Mouse (Mus musculus): ENCODE results near the gene Uspl1. TPM values are rescaled to one million over a fixed set of nuclear protein-coding genes. Genes with fewer than 3 reads are reported as not detected.

Uspl1 gene
- polyA plus RNA-seq, 1 experiment from 2014 or later, result 31.1 TPM

- no peak overlapping the region for H3K27ac ChIP-seq (ENCODE audit: low read length)
- no peak overlapping the region for H3K9ac ChIP-seq (ENCODE audit: low read depth, low read length)
- no peak for ATAC-seq
- H3K9me3 ChIP-seq (ENCODE audit: control insufficient read depth, low read length), result no peaks in the 10 kb centered on the region
- no peak overlapping the region for H3K4me2 ChIP-seq (ENCODE audit: low read depth, low read length)
- 86% methylated on average over 5 of the region's 5 CpGs for WGBS
- no peaks in the 10 kb centered on the region for H3K36me3 ChIP-seq (ENCODE audit: control insufficient read depth, insufficient read depth, low read length)
- no peak overlapping the region for H3K4me3 ChIP-seq (ENCODE audit: low read length)
- no peaks in the 10 kb centered on the region for H3K27me3 ChIP-seq (replicated peaks; ENCODE audit: control insufficient read depth, insufficient read depth, low read length)
- peaks cover 3% of the 10 kb centered on the region; the same call in 1 of the 2 replicates for H3K4me1 ChIP-seq (ENCODE audit: control insufficient read depth, insufficient read depth, low read length)
Measured at GRCm38 (mm10) chr5:149178095-149178494, 6.1 kb upstream of the Uspl1 start.

GRCm38 (mm10) chr5:149179826-149180225, 4.3 kb upstream of the Uspl1 start:
- ATAC-seq, result no peak
- WGBS, result 78% methylated on average over 3 of the region's 3 CpGs
- no peak overlapping the region for H3K4me2 ChIP-seq (ENCODE audit: low read depth, low read length)
- H3K4me3 ChIP-seq (ENCODE audit: low read length), result no peak overlapping the region
- H3K4me1 ChIP-seq (ENCODE audit: control insufficient read depth, insufficient read depth, low read length), result peaks cover 3% of the 10 kb centered on the region; the same call in 1 of the 2 replicates
- H3K9ac ChIP-seq (ENCODE audit: low read depth, low read length), result no peak overlapping the region
- H3K36me3 ChIP-seq (ENCODE audit: control insufficient read depth, insufficient read depth, low read length), result no peaks in the 10 kb centered on the region
- H3K27ac ChIP-seq (ENCODE audit: low read length), result no peak overlapping the region
- H3K9me3 ChIP-seq (ENCODE audit: control insufficient read depth, low read length), result no peaks in the 10 kb centered on the region
- H3K27me3 ChIP-seq (replicated peaks; ENCODE audit: control insufficient read depth, insufficient read depth, low read length), result no peaks in the 10 kb centered on the region

- Histone ChIP-seq H3K4me2 (ENCODE audit: low read depth, low read length) (no peak overlapping the region), H3K4me1 (ENCODE audit: control insufficient read depth, insufficient read depth, low read length) (peaks cover 9% of the 10 kb centered on the region), H3K9me3 (ENCODE audit: control insufficient read depth, low read length) (no peaks in the 10 kb centered on the region), H3K4me3 (ENCODE audit: low read length) (no peak overlapping the region), H3K9ac (ENCODE audit: low read depth, low read length) (no peak overlapping the region; the same call in 1 of the 2 replicates), H3K27ac (ENCODE audit: low read length) (no peak overlapping the region), H3K36me3 (ENCODE audit: control insufficient read depth, insufficient read depth, low read length) (no peaks in the 10 kb centered on the region), H3K27me3 (replicated peaks; ENCODE audit: control insufficient read depth, insufficient read depth, low read length) (no peaks in the 10 kb centered on the region)
- 79% methylated on average over 5 of the region's 5 CpGs for WGBS
- no peak for ATAC-seq
Measured at GRCm38 (mm10) chr5:149182186-149182870, 1.8 kb upstream of the Uspl1 start.

- Histone ChIP-seq H3K27me3 (replicated peaks; ENCODE audit: control insufficient read depth, insufficient read depth, low read length) (no peaks in the 10 kb centered on the region), H3K9me3 (ENCODE audit: control insufficient read depth, low read length) (no peaks in the 10 kb centered on the region), H3K4me2 (ENCODE audit: low read depth, low read length) (peak overlapping the region; percentile 65), H3K36me3 (ENCODE audit: control insufficient read depth, insufficient read depth, low read length) (no peaks in the 10 kb centered on the region), H3K27ac (ENCODE audit: low read length) (no peak overlapping the region), H3K9ac (ENCODE audit: low read depth, low read length) (no peak overlapping the region), H3K4me1 (ENCODE audit: control insufficient read depth, insufficient read depth, low read length) (peaks cover 9% of the 10 kb centered on the region), H3K4me3 (ENCODE audit: low read length) (peak overlapping the region; percentile 72)
- no peak for ATAC-seq
- 21% methylated on average over 1 of the region's 1 CpGs for WGBS
Measured at GRCm38 (mm10) chr5:149183122-149183521, 1.0 kb upstream of the Uspl1 start.

- no peaks in the 10 kb centered on the region for H3K36me3 ChIP-seq (ENCODE audit: control insufficient read depth, insufficient read depth, low read length)
- H3K4me3 ChIP-seq (ENCODE audit: low read length), result peak overlapping the region; percentile 72
- peak; percentile 56 for ATAC-seq
- under 1% methylated on average over 13 of the region's 13 CpGs for WGBS
- peak overlapping the region; percentile 86 for H3K9ac ChIP-seq (ENCODE audit: low read depth, low read length)
- H3K27ac ChIP-seq (ENCODE audit: low read length), result peak overlapping the region; percentile 95
- H3K4me1 ChIP-seq (ENCODE audit: control insufficient read depth, insufficient read depth, low read length), result peaks cover 9% of the 10 kb centered on the region
- no peaks in the 10 kb centered on the region for H3K27me3 ChIP-seq (replicated peaks; ENCODE audit: control insufficient read depth, insufficient read depth, low read length)
- H3K4me2 ChIP-seq (ENCODE audit: low read depth, low read length), result peak overlapping the region; percentile 65
- no peaks in the 10 kb centered on the region for H3K9me3 ChIP-seq (ENCODE audit: control insufficient read depth, low read length)
Measured at GRCm38 (mm10) chr5:149183721-149184103, 438 bp upstream of the Uspl1 start.

- ATAC-seq, result peak; percentile 37
- Histone ChIP-seq H3K36me3 (ENCODE audit: control insufficient read depth, insufficient read depth, low read length) (peaks cover 7% of the 10 kb centered on the region; the same call in 1 of the 2 replicates), H3K9me3 (ENCODE audit: control insufficient read depth, low read length) (no peaks in the 10 kb centered on the region), H3K4me1 (ENCODE audit: control insufficient read depth, insufficient read depth, low read length) (peaks cover 9% of the 10 kb centered on the region), H3K27ac (ENCODE audit: low read length) (peak overlapping the region; percentile 75), H3K4me2 (ENCODE audit: low read depth, low read length) (peak overlapping the region; percentile 80), H3K27me3 (replicated peaks; ENCODE audit: control insufficient read depth, insufficient read depth, low read length) (no peaks in the 10 kb centered on the region), H3K9ac (ENCODE audit: low read depth, low read length) (peak overlapping the region; percentile 89), H3K4me3 (ENCODE audit: low read length) (peak overlapping the region; percentile 76)
- WGBS, result under 1% methylated on average over 20 of the region's 20 CpGs
Measured at GRCm38 (mm10) chr5:149184844-149185186, 665 bp downstream of the Uspl1 start.

GRCm38 (mm10) chr5:149185806-149186205, 1.7 kb downstream of the Uspl1 start:
- peak overlapping the region; percentile 33; the same call in 1 of the 2 replicates for H3K9ac ChIP-seq (ENCODE audit: low read depth, low read length)
- H3K4me3 ChIP-seq (ENCODE audit: low read length), result peak overlapping the region; percentile 76
- 56% methylated on average over 3 of the region's 3 CpGs for WGBS

GRCm38 (mm10) chr5:149190160-149190559, 6.0 kb downstream of the Uspl1 start:
- Histone ChIP-seq H3K4me2 (ENCODE audit: low read depth, low read length) (no peak overlapping the region), H3K36me3 (ENCODE audit: control insufficient read depth, insufficient read depth, low read length) (peaks cover 14% of the 10 kb centered on the region), H3K9me3 (ENCODE audit: control insufficient read depth, low read length) (no peaks in the 10 kb centered on the region), H3K27me3 (replicated peaks; ENCODE audit: control insufficient read depth, insufficient read depth, low read length) (no peaks in the 10 kb centered on the region), H3K27ac (ENCODE audit: low read length) (no peak overlapping the region), H3K4me3 (ENCODE audit: low read length) (no peak overlapping the region), H3K9ac (ENCODE audit: low read depth, low read length) (no peak overlapping the region), H3K4me1 (ENCODE audit: control insufficient read depth, insufficient read depth, low read length) (peaks cover 6% of the 10 kb centered on the region)
- ATAC-seq, result no peak; the same call in 1 of the 2 replicates
- 76% methylated on average over 1 of the region's 1 CpGs for WGBS

More at GRCm38 (mm10) chr5:149185806-149186205, 1.7 kb downstream of the Uspl1 start:
- peaks cover 9% of the 10 kb centered on the region for H3K4me1 ChIP-seq (ENCODE audit: control insufficient read depth, insufficient read depth, low read length)
- peak overlapping the region; percentile 80 for H3K4me2 ChIP-seq (ENCODE audit: low read depth, low read length)
- H3K9me3 ChIP-seq (ENCODE audit: control insufficient read depth, low read length), result no peaks in the 10 kb centered on the region
- H3K27ac ChIP-seq (ENCODE audit: low read length), result no peak overlapping the region
- H3K27me3 ChIP-seq (replicated peaks; ENCODE audit: control insufficient read depth, insufficient read depth, low read length), result no peaks in the 10 kb centered on the region
- no peak for ATAC-seq
- H3K36me3 ChIP-seq (ENCODE audit: control insufficient read depth, insufficient read depth, low read length), result peaks cover 7% of the 10 kb centered on the region; the same call in 1 of the 2 replicates

GRCm38 (mm10) chr5:149196611-149197010, 12.5 kb downstream of the Uspl1 start:
- Histone ChIP-seq H3K9me3 (ENCODE audit: control insufficient read depth, low read length) (no peaks in the 10 kb centered on the region), H3K9ac (ENCODE audit: low read depth, low read length) (no peak overlapping the region), H3K4me1 (ENCODE audit: control insufficient read depth, insufficient read depth, low read length) (peaks cover 5% of the 10 kb centered on the region; the same call in 1 of the 2 replicates), H3K27me3 (replicated peaks; ENCODE audit: control insufficient read depth, insufficient read depth, low read length) (no peaks in the 10 kb centered on the region), H3K4me2 (ENCODE audit: low read depth, low read length) (no peak overlapping the region), H3K36me3 (ENCODE audit: control insufficient read depth, insufficient read depth, low read length) (peaks cover 14% of the 10 kb centered on the region), H3K27ac (ENCODE audit: low read length) (no peak overlapping the region), H3K4me3 (ENCODE audit: low read length) (no peak overlapping the region)
- no peak for ATAC-seq
- 0% methylated on average over 1 of the region's 1 CpGs for WGBS

Measured in intestine, embryonic 16.5 days (tissue).